Mouse (Mus musculus): ENCODE measurements at regions not wholly inside any gene's neighbourhood (a gene's known extent, or its start where the extent isn't known, plus 50 kb on each side); places are given as distances from the start of the nearest gene placed in this dataset.

GRCm38 (mm10) chr12:110214833-110215232, 64.0 kb upstream of the Dio3 start:
- no peak for DNase-seq (ENCODE audit: extremely low spot score, low spot score)

GRCm38 (mm10) chr12:110215311-110215710, 63.6 kb upstream of the Dio3 start:
- no peak for DNase-seq (ENCODE audit: extremely low spot score, low spot score)

- DNase-seq (ENCODE audit: extremely low spot score, low spot score): no peak
Measured at GRCm38 (mm10) chr12:110219750-110220149, 59.1 kb upstream of the Dio3 start.

GRCm38 (mm10) chr12:110220516-110220915, 58.4 kb upstream of the Dio3 start:
- no peak for DNase-seq (ENCODE audit: extremely low spot score, low spot score)

DNA sequence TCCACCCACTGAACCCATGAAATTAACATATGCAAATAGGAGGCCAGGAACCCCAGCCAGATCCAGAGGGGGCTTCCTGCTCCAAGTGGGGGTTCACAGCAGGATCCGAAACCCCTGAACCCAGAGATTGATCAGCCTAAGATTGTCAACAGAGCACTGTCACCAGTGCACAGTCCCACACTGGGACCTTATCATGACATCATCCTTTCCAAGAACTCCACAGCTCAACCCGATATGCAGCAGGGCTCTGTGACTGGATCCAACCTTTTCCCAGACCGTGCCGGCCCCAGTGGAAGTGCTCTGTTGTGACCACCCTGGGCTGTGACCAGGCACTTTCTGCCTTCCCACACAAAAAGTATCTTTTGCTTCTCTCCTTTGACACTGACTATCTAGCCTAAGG, 57.7 kb upstream of the Dio3 start:
- no peak for DNase-seq (ENCODE audit: extremely low spot score, low spot score)

DNA sequence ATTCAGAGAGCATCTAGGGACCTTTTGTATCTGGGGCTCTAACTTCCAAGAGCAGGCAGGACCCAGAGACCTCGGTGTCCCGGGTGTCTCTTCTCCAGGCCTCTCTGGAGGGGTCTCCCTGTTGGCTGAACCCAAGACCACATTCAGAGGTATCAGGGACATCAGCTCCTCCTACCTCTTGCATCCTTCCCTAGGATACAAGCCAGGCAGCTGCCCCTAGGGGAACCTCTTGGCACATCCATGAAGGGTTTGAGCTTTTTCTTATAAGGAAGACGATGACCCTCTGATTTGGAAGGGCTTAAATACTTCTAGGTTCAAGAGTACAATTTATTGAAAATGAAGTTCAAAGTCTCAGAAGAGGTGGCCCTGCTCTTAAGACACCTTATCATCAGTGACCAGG, 57.2 kb upstream of the Dio3 start:
- no peak for DNase-seq (ENCODE audit: extremely low spot score, low spot score)

DNA sequence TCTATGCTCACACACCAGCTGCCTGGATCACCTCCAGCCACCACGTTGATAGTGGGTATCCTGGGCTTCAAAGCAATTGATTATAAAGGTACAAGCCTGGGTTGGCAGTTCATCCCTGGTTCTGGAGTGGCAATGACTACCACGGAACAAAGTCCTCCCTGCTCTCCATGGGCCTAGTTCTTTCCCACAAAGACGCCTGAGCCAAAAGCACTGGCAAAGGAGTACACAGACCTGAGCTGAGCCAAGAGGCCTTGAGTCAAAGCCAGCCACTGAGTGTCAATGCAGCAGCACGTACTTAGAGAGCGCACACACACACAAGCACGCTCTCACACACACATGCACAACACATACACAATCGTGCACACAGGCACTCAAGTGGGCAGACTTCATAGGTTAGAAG, 54.6 kb upstream of the Dio3 start:
- DNase-seq (ENCODE audit: extremely low spot score, low spot score): no peak

- DNase-seq (ENCODE audit: extremely low spot score, low spot score): no peak
Measured at GRCm38 (mm10) chr12:110228011-110228411, 50.9 kb upstream of the Dio3 start.
